Mouse (Mus musculus): ENCODE measurements around the gene Gm14434.
"Not testable (repeated sequence)": the region's sequence is repeated elsewhere in the genome, so short reads cannot be mapped to it uniquely, and the experiment has no call there.

The Gm14434 gene

DNA sequence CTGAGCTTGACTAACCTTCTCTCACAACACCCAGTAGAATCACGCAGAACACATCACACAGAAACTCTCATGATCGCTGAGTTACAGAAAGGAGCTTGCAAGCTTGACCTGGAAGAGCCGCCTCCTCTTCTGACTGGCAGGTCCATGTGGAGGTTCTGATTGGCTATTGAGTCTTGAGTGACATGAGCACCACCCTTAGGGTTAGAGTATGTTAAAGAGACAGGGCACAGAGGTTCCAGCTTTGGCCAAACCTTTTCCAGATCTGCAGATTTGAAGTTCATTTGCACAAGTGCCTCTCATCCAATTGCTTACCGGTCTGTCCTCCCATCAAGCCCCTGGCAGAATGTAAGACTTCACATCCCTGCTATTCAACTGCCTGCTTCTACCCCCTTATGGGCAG is at the start of gene Gm14434:
TSS of gene Gm14434 (minus strand) at position 101 of the 400 bp plus-strand sequence.
- DNase-seq: not testable (repeated sequence)

DNA sequence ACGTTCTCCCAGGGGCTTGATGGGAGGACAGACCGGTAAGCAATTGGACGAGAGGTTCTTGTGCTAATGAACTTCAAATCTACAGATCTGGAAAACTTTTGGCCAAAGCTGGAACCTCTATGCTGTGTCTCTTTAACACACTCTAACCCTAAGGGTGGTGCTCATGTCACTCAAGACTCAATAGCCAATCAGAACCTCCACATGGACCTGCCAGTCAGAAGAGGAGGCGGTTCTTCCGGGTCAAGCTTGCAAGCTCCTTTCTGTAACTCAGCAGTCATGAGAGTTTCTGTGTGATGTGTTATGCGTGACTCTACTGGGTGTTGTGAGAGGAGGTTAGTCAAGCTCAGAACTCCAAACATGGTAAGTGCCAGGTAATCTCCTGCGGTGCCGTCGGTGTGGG is 34.2 kb upstream of the Gm14434 start, which contains the start of gene Zfp967:
TSS of gene Zfp967 (plus strand) at position 301 of the 400 bp plus-strand sequence.
- DNase-seq: not testable (repeated sequence)

GRCm38 (mm10) chr2:176423294-176423693 is 63.3 kb downstream of the Gm14434 start, which contains the start of gene Gm14435:
TSS of gene Gm14435 (plus strand) at chr2:176423594.
- not testable (repeated sequence) for DNase-seq
